Mouse (Mus musculus): ENCODE results near the gene Ablim1.

DNA sequence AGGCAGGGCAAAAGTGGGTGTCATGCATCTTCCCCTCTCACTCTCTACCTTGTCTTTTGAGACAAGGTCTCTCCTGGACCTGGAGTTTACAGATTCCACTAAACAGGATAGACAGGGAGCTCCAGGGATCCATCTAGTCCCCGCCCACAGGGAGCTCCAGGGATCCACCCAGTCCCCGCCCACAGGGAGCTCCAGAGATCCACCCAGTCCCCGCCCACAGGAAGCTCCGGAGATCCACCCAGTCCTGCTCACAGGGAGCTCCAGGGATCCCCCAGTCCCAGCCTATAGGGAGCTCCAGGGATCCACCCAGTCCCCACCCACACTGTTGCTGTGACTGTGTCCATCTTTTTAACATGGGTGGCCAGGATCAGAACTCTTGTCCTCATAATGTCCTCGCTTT is 16.7 kb downstream of the Ablim1 start:
- TF ChIP-seq CTCF (IDR thresholded peaks at IDR 0.05; ENCODE audit: low read depth) (no peak), EP300 (IDR thresholded peaks at IDR 0.05; ENCODE audit: low read depth) (no peak)
